Mouse (Mus musculus) megakaryocyte progenitor cell, adult 5-6 weeks (primary cell): ENCODE measurements at regions not wholly inside any gene's neighbourhood (a gene's known extent, or its start where the extent isn't known, plus 50 kb on each side); places are given as distances from the start of the nearest gene placed in this dataset.

Experiments used
- ATAC-seq: replicated peaks from 2 replicates; pipeline ENCODE4 v1.8.0; 2016; ENCODE audit warnings: mild to moderate bottlenecking, moderate TSS enrichment, inconsistent platforms; ENCODE audit not compliant: poor library complexity

DNA sequence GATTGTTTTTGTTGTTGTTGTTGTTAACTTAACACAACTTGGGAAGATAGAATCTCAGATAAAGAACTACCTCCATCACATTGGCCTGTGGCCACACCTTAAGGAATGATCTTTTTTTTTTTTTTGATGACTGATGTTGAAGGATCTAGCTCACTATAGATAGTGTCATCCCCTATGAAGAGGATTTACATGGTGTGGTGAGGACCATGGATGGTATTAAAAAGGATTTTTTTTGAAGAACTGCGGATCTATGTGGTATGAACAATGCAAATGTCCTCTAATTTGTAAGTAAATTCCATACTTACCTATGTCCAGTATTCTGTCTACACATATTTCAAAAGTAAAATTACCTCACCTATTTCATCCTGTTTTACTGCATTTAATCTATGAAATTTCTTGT is 214.2 kb downstream of the Gm20812 start:
- ATAC-seq: 0 out of 2 replicates have a peak, but pooled peaks have one; percentile 55
